Mouse (Mus musculus) thymus, postnatal 25 days (tissue): ENCODE measurements around the gene Cep57.

Source experiments
- DNase-seq: peaks from one replicate; pipeline ENCODE4 v3.0.0; 2022

Gene Cep57

DNA sequence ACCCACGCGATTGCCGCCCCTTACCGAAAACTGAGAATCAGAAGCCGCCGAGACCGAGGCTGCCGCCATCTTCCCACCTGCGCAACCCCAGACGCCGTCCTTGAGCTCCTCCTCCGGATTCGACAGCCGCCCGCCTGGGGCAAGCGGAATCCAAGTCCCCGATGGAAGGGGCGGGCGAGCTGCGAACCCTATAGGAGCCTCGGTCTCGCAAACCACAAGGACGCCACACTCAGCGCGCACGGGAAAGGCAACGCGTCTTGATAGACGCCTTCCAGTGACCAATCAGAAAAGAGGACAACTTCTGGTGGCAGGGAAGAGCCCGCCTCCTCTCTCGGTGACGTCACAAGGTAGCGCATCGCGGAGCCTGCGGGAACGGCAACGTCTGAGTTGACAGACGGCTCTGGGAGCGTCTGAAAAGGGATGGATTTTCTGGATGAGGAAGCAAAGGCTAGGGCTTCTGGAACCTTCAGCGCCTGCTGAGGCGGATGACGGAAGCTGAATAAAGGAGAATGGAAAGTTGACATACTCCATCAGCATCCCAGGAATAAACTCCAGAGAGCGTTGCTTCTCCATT is at the start of gene Cep57:
Gene Cep57 (minus strand): TSS at position 276 of the 574 bp plus-strand sequence.
- peak; percentile 95 for DNase-seq

DNA sequence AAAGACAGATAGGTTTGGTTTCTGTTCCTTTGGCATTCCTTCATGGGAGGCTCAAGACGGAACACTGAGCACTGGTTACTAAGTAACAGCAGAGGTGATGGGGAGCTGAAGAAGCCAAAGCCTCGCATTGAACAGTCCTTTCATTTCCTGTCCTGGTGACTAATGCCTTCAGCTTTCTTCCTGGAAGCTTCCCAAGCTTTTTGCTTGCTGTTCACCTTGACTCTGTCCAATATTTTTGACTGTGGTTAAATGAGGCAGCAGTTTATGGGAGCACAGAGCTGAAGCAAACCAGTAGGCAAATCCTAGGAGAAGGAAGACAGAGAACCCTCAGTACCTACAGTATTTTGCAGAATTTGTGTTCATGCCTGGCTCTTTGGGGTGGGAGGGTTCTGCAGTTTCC is 48.4 kb upstream of the Cep57 start:
- no peak for DNase-seq

DNA sequence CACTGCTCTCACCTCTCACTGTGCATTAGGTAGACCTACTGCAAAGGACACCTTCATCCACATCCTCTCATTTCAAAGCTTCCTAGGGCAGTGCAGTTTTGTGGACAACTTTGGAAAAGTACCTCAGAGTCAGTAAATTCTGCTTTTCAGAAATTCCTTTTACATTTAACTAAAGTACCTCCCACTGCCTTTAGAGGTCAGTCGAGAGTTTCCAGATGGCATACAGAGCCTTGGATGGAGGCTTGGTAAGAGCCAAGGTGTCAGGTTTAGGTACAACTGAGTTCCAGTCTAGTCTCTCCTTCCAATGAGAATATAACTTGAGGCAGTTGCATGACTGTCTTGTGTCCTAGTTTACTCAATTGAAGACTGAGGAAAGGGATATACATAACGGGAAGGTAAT is 47.5 kb upstream of the Cep57 start:
- DNase-seq: no peak

DNA sequence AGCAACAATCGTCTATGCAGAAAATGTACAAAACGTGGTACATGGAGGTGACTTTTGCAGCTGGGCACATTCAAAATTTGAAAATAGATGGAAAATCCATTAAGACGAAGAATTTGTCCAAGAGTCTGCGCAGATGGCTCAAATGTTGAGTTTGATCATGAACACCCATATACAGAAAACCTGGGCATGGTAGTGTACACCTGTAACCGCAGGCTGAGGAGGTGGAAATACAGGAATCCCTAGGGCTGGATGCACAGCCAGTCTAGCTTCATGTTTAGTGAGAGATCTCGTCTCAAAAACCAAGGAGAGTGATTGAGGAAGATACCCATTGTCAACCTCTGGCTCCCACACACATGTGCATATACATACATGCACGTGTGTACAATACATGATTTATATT is 44.7 kb upstream of the Cep57 start:
- DNase-seq: no peak

DNA sequence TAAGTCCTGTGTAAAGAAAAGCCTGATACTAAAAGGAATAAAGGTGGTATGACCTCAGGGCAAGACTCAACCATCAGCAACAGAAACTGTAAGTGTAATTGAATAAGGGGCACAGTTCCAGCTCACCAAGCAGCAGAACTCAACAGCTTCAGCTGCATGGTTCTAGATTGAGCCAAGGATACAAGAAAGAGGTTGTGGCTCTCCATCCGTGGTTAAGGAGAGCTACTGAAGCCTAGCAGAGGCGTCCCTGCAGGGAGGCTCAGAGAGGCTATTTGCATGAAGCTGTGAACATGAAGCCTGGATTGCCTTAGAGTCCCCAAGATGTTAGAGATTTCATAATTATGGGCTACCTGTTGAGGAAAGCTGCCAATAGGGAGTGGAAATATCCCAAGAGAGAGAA is 40.7 kb upstream of the Cep57 start:
- DNase-seq: no peak

DNA sequence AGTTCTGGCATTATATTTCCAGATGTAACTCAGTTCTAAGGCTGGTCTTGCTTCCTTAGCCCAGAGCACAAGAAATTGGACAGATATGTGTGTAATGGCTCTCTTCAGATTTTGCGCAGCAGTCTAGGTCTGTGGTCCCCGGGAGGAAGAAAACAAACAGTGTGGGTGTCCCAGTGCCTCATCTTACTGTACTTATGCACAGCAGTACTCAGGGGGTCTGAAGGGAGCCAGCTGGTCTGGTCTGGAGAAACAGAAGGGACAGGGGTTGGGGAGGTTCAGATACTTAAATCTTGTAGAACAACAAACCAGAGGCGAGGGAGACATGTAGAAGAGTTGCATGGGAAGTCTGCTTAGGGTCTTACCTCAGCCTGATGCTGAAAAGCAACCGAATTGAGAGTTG is 29.9 kb upstream of the Cep57 start:
- DNase-seq: no peak

DNA sequence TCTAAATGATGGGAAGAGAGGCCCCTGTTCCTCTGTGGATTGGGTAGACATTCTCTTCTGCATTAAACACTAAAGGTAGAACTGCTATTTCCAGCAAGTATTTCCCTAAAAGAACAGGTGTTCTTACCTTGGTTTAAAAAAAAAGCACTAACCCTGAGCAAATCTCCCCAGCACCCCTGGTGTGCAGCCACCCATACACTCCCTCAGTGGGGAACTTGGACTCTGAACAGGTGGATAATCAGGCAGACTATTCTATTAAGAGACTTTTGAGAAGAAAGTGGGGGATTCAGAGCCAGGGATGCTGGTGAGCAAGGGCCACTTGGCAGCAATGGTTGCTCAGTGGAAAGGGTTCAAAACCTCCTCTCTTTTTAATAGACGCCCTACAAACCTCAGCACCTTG is 29.3 kb upstream of the Cep57 start:
- DNase-seq: no peak

DNA sequence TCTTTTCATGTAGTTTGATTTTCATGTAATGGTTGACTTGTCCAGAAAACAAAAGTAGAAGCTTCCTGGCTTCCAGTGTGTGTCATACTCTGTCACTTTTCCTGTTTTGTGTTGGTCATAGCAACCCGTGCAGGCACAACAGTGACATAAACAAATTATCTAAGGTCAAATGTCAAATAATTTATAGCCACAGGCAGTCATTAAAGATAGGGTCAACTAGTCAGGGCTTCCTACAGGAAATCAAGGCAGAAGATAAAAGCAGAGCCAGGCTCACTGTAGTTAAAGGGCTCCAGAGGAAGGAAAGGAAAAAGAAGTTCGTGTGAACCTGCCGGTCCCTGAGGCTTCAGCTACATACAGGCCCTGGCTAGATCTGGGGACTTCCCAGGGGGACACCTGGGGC is 27.0 kb upstream of the Cep57 start:
- DNase-seq: no peak

DNA sequence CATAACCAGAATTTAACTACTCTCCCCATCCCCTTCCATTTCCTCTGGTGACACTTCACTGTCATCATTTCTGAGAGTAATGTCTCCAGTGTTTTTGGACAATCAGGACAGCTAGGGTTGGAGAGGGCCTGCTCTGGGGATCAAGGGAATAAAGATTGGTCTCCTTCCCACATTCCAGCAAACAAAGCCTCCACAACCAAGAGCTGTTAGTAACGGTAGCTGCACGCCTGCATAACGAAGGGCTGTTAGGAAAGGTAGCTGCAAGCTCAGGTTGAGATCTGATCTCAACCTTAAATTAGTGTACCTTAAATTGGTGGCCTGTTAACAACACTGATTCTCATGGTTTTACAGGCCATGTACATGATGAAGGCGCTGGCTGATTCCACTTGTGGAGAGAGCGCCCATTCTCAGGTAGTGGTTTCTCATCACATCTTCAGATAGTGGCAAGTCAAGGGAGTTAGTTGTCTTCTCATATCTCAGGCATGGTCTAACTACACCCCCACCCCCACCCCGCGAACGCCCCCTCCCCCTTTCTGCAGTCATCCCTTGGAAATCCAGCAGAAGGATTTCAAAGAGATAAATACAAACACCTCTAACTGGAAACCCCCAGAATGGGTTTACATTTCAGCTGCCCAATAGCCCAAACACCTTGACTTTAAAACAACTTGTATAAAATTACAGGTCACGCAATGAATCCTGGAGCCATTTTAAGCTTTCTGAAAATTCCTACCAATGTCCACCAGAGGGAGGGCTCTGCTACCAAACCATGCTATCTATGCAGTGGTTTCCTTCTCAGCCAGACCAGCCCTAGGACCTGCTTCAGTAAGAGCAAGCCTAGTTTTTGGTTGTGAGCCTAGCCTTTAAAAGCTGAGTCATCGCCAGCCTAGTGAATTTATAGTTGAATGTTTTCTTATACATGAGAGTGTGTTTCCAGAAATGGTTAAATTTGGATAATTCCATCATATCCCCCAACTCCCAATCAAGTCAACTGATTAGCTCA is 21.9 kb upstream of the Cep57 start:
- DNase-seq: peak; percentile 10

DNA sequence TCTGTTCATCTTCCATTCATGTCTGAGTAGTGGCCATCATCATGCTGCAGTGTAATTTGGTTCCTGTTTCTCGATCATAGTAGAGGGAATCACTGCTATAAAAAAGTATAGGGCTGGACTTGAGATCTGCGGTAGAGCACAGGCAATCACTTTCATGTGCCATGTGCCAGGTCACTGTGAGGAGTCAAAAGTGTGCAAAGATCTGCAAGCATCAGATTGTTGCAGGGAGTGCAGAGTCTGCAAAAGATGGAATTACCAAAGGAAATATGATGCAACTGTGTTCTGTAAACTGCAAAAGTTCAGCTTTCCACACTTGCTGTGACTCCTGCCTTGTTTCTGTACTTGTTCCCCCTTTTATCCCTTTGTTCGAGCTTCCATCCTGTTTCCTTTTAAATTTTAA is 20.7 kb upstream of the Cep57 start:
- DNase-seq: no peak

DNA sequence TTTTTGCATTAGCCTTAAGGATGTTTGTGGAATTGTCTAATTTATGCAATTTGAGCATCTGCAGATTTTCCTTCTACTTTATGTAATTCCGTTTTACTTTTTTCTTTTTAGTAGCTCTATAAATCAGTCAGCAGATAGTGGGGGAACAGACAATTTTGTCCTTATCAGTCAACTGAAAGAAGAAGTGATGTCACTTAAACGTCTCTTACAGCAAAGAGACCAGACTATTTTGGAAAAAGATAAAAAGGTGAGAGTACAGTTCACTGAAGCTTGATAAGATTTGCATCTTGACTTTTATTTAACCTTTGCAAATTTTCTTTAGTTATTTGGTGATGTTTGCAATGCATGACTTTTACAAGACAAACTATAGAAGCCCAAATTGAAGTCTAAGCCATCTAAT is 9.8 kb upstream of the Cep57 start:
- DNase-seq: no peak

DNA sequence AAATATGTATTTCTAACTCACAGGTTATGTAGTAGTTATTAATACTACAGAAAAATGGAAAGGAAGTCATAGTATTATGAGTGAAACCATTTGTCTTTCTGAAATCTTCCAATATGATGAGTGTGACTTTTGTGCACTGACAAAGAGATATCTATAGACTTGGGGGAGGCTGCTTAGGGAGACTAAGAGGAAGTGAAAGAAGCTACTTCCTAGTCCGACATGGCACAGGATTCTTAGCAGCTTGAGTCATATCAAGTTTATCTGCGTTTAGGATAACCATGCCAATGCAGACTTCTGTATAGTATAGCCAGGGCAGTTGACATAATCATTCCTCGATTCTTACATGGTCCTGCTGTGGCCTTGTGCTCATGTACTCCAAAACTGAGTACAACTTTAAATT is 8.3 kb upstream of the Cep57 start:
- DNase-seq: no peak

DNA sequence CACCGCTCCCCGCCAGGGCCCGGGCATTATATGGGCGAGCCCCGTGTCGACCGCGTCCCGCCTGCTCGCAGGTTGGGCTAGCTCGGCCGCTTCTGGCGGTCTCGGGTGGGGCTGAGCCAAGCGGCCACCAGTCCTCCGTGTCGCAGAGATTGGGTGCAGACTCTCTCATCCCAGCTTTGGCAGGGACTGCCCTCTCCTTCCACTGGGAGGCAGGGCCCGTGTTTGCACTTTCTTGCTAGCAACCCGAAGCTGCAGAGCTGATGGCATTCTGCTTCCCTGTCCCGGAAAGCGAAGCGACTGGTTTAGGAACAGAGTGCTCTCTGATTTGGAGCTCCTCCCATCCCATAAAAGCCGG is 1.2 kb upstream of the Cep57 start:
- no peak for DNase-seq

DNA sequence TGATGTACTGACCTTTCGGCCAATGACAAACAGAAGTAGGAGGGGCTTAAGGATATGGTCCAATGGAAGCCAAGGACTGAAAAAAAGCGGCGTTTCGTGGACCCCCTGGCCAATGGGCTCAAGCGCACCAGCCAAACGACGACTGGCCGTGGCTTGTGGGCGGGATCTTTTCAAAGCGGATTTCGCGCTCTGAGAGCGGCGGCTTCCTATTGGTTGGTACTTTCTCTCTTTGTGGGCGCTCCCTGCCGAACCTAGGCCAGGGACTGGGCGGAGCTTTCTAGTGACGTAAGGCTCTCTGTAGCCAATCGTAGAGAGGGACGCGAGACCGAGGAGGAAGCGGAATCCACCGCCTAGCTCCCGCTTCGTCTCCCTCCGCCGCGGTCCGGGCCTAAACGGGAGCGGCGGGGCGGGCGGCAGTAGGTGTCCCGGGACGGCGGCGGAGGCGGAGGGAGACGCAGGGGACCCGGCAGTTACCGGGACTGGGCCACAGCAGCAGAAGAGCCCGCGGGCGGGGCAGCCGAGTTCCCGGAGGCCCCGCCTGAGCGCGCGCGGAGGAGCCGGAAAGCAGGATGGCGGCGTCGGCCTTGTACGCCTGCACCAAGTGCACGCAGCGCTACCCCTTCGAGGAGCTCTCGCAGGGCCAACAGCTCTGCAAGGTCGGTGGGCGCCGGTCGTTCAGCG is 639 bp upstream of the Cep57 start, which contains the start of gene Fam76b:
Gene Fam76b (plus strand): TSS at position 311 of the 681 bp plus-strand sequence.
- peak; percentile 99 for DNase-seq

DNA sequence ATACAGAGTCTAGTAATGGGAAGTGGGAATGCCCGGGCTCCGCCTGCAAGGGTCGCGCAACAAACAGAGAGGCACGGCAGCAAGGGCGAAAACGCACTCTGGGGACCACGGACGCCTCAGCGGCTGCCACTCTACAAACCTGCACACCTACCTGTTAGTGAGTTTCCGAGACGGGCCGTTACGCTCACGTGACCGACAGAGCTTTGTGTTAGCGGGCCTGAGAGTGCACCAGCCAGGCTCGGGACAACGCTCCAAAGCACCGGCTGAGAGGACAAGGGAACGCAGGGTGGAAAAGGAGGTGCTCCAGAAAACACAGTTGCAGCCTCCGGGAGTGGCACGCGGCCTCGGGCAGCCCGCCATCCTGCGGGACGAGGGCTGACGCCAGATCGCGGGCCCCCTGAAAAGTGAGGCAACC is 509 bp downstream of the Cep57 start:
- peak; percentile 76 for DNase-seq

DNA sequence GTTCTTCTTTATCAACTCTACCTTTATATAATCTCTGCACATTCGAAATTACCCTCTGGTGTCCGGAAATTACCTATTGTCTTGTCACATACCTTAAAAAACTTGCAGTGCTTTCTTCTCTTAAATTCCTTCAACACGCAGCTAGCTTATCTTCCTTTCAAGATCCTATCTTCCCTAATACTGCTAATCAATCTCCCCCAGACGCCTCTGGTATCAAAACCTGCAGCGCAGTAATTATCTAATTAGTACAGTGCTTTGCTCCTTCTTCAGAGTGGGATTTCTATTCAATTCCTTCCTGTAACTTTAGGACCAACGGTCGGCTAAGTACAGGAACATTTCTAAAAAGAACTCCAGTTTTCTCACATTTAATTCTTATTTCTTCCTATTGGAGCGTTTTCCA is 1.0 kb downstream of the Cep57 start:
- DNase-seq: no peak

DNA sequence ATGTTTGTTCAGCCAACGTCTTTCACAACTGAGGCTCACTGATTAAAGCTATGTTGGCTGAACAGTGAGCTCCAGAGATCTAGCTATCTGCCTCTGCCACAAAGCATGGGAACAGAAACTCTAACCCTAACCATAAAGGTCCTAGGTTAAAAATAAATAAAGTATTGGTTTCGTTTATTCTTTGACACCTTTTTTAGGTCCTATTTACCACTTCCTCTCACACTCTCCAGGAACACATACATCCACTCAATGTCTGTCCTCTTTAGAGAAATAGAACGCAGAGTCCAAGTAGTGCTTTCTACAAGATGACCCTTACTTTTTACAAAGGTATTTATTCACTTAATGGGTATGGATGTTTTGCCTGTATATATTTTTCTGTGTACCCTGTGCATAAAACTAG is 6.1 kb downstream of the Cep57 start:
- no peak for DNase-seq

DNA sequence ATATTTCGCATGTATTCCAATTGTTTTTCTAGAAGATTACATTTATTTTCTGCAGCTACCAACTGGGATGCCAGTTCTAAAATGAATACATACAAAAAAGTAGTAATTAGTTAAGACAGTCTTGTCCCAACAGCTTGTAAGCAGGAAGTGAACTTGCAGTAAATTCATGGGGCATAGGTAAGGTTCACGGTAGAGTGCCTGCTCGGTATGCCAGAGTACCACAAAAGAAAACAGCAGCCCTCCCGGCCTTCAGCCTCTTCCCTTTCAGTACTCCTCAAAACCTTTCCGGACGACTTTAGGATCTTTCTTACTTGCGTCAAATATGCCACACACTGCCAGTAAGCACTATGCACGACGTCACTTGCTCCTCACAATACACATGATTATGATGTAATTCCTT is 8.5 kb downstream of the Cep57 start:
- no peak for DNase-seq

DNA sequence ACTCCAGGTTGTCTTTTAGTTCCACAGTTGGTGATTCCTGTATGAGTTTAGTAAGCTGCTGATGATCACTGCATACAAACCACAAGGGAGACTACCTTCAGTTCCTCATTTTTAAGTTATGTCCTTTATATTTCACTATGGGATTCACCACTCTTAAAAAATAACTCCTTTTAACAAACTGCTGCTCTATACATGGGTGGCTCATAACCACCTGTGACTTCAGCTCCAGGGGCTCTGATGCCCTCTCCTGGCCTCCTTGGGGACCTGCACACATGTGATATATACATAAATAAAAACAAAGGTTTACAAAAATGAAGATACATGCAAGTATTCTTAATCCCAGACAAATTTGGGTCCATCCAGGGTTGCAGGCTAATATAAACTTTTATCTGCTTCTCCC is 17.0 kb downstream of the Cep57 start:
- DNase-seq: no peak

DNA sequence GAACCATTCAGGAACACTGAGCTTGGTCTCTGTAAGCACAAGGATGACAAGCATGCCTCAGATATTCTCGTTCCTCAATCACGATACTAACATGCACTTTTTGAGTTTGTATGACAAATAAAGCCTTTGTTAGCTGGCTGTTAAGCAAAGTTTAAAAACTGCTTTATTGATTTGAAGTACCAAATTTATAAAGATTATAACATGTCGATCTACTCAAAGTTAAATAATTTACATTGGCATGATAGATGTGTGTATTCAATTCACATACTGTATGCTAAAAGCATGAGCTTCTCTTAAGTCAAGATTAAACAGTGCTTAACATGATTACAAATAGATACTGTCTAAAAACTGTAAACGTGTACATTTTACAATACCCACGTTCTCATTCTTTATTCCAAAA is 19.2 kb downstream of the Cep57 start:
- DNase-seq: no peak

DNA sequence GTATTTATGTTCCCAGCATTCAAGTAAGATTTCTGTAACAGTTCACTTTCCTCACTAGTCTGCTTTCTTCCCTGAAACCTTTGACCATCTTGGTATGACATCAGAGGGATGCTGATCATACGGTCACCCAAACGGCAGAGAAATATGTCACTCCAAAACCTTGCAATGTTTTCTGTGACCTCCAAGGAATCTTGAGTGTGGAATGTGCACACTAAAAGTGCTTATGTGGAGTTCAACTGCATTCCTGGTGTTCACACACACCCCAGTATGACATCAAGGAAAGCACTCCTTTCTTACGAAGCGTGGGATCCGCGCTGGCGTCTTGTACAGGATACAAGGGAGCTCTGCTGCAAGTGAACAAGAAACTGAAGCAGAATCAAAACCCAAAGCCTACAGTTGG is 20.1 kb downstream of the Cep57 start:
- no peak for DNase-seq

DNA sequence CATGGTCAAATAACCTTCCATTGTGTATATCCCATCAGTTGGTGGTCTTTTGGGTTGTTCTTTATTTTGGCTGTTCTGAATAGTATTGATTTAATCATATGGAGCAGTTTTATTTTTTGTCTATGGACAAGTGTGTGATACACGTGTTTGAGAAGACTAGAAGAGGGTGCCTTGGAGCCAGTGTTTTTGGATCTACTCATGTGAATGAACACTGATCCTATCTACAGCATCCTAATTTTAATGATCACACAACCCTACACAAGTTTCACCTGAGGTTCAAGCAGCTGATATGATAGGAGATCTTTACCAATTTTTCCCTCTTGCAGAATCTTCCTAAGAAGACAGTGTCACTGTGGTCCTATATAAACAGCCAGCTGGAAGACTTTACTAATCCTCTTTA is 22.4 kb downstream of the Cep57 start:
- DNase-seq: no peak

DNA sequence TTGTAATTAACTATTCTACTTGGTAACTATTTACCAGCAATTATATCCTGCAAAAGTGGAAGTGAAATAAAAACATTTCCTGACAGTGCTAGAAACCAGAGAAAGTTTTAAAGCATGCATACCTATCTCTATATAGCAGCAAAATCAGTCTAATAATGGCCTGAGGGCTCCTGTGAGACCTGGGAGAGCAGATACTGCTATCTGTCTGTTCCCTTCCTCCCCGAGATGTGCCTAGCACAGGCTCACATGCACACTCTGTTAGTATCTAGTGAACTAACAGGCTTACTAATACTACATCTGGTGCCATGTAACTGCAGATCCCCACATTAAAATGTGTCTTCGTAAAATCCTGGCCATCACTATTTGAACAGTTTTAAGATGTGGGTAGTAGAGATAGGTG is 32.2 kb downstream of the Cep57 start:
- no peak for DNase-seq

DNA sequence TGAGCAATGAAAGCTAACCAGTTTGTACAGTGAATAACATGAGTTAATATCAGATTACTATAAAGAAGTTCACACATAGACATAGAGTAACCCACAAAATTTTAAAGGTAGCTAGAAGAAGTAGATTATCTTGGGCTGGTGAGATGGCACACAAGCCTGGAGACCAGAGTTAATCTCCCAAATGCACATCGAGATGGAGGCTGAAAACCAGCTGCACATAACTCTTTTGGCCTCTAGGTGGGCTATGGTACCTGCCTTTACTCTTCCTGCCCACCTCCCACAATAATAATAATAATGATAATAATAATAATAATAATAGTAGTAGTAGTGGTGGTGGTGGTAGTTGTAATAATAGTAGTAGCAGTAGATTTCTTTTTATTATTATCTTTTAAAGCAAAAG is 32.6 kb downstream of the Cep57 start:
- no peak for DNase-seq
